Mouse (Mus musculus) kidney, embryonic 15.5 days (tissue): Measurements from ENCODE around the gene Atp5s. TPM values are rescaled to one million over a fixed set of nuclear protein-coding genes. Genes with fewer than 3 reads are reported as not detected.
A peak's percentile ranks its signal among the peaks of the same experiment; 100 is the strongest.

Experiments
- ATAC-seq: fragments of 200-750 bp; cut with Nextera tagmentation; replicated peaks from 2 replicates; pipeline ENCODE4 v1.8.0; 2017; ENCODE audit warnings: moderate TSS enrichment; ENCODE audit not compliant: low FRiP score
- H3K27ac ChIP-seq: fragments of 300-500 bp; sonication (generic); 2 replicates; pipeline ENCODE4 v1.5.1; 2015; ENCODE audit warnings: mild to moderate bottlenecking, inconsistent platforms
- H3K27me3 ChIP-seq: fragments of 300-500 bp; sonication (generic); 2 replicates; pipeline ENCODE4 v1.6.1; 2015; ENCODE audit warnings: inconsistent platforms
- H3K36me3 ChIP-seq: fragments of 300-500 bp; sonication (generic); 2 replicates; pipeline ENCODE4 v1.6.1; 2015; ENCODE audit warnings: inconsistent platforms
- H3K4me1 ChIP-seq: fragments of 300-500 bp; sonication (generic); 2 replicates; pipeline ENCODE4 v1.6.1; 2015; ENCODE audit warnings: inconsistent platforms
- H3K4me2 ChIP-seq: fragments of 300-500 bp; sonication (generic); 2 replicates; pipeline ENCODE4 v1.6.1; 2015; ENCODE audit warnings: moderate library complexity, mild to moderate bottlenecking, inconsistent platforms
- H3K4me3 ChIP-seq: fragments of 300-500 bp; sonication (generic); replicated peaks from 2 replicates; pipeline ENCODE4 v1.5.1; 2015; ENCODE audit warnings: mild to moderate bottlenecking, inconsistent platforms
- H3K9ac ChIP-seq: fragments of 300-500 bp; sonication (generic); 2 replicates; pipeline ENCODE4 v1.6.1; 2015; ENCODE audit warnings: mild to moderate bottlenecking, inconsistent platforms
- H3K9me3 ChIP-seq: fragments of 300-500 bp; sonication (generic); replicated peaks from 2 replicates; pipeline ENCODE4 v1.6.1; 2016; ENCODE audit warnings: inconsistent platforms
- WGBS: fragments of 180-500 bp; shearing (Covaris S2); methylation state at CpG from one replicate; pipeline ENCODE4 v1.1.7; 2015; ENCODE audit warnings: mixed read lengths; 5-methylcytosine and 5-hydroxymethylcytosine counted together
- polyA plus RNA-seq: library from polyadenylated mRNA; unstranded; fragments of >200 nt; fragmentation: Nextera tagmentation; extraction: Ambion mirVana; gene quantifications from 2 replicates; pipeline ENCODE4 v1.2.1, GENCODE M21; 2015

Atp5s gene
- polyA plus RNA-seq: 30.7 and 31.0 TPM in 2 replicates

DNA sequence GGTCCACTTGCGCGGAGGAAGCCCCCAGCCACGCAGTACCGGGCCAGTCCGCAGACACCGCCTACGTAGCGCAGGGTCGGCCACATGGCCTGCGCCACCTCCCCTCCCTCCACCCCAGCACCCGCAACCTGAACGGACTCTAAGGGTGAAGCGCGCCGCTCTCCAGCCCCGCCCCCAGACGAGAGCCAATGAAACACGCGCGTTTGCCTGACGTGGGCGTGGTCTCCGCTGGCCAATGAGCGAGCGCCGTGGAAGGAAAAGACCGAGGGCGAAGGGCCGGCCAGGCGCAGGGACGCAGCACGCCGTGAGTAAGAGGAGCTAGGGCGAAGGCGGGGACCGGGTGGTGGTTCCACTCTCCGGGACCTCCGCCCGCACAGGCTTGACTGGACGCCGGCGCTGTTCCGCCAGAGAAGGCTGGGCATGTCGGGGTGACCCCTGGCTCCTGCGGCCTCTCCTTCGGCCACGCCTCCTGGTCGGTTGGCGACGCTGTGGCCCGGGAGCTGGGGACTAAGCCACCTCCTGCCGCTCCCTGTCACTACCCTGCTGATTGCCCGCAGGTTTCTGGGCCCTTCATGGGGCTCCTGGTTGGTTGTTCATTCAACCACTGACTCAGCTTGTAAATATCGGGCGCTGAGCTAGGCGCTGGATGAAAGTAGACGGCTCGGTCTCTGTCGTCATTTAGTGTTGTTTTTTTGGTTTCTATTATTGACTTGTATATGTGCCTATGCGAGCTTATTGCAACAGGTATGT lies at the start of gene Atp5s, which contains the start of gene L2hgdh:
TSS of gene Atp5s (plus strand) at position 240 of the 750 bp plus-strand sequence.
TSS of gene L2hgdh (minus strand) at position 163 of the 750 bp plus-strand sequence.
- peak within 1 kb of the TSS; percentile 63 for H3K9ac ChIP-seq
- WGBS: under 1% methylated on average over 60 of the region's 60 CpGs

DNA sequence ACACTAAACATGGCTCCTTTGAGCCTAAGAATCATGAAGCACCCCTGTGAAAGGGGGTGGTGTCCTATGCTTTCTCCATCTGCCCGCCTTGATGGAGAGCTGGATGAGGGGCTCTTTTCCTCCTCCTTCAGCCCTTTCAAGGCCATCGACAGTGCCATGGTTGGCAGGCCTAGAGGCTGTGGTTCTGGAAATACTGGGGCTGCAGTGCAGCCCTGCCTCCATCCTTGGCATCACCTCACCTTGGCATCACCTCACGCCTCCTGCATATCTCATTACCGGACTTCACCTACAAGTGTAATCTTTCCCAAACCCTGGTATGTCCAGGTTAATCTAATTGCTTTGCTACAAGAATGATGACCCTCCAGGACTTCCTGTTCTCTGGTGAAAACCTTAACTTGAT lies 48.6 kb upstream of the Atp5s start:
- H3K9me3 ChIP-seq: no peaks in the 10 kb centered on the region
- 88% methylated on average over 4 of the region's 4 CpGs for WGBS
- no peak overlapping the region for H3K4me3 ChIP-seq
- H3K36me3 ChIP-seq: peaks cover 3% of the 10 kb centered on the region; the same call in 1 of the 2 replicates
- no peak for ATAC-seq
- no peak overlapping the region for H3K4me2 ChIP-seq
- no peaks in the 10 kb centered on the region for H3K27me3 ChIP-seq
- no peak overlapping the region for H3K27ac ChIP-seq
- peaks cover 23% of the 10 kb centered on the region for H3K4me1 ChIP-seq
- H3K9ac ChIP-seq: no peak overlapping the region

More for the DNA sequence above, at the start of gene Atp5s, which contains the start of gene L2hgdh:
- no peaks in the 10 kb centered on the region for H3K9me3 ChIP-seq
- peaks cover 15% of the 10 kb centered on the region for H3K36me3 ChIP-seq
- H3K27me3 ChIP-seq: no peaks in the 10 kb centered on the region
- H3K4me1 ChIP-seq: peaks cover 18% of the 10 kb centered on the region
- peak; percentile 97 for ATAC-seq
- H3K4me2 ChIP-seq: peak within 1 kb of the TSS; percentile 88
- peak within 1 kb of the TSS; percentile 97 for H3K27ac ChIP-seq
- H3K4me3 ChIP-seq: peak within 1 kb of the TSS; percentile 88

DNA sequence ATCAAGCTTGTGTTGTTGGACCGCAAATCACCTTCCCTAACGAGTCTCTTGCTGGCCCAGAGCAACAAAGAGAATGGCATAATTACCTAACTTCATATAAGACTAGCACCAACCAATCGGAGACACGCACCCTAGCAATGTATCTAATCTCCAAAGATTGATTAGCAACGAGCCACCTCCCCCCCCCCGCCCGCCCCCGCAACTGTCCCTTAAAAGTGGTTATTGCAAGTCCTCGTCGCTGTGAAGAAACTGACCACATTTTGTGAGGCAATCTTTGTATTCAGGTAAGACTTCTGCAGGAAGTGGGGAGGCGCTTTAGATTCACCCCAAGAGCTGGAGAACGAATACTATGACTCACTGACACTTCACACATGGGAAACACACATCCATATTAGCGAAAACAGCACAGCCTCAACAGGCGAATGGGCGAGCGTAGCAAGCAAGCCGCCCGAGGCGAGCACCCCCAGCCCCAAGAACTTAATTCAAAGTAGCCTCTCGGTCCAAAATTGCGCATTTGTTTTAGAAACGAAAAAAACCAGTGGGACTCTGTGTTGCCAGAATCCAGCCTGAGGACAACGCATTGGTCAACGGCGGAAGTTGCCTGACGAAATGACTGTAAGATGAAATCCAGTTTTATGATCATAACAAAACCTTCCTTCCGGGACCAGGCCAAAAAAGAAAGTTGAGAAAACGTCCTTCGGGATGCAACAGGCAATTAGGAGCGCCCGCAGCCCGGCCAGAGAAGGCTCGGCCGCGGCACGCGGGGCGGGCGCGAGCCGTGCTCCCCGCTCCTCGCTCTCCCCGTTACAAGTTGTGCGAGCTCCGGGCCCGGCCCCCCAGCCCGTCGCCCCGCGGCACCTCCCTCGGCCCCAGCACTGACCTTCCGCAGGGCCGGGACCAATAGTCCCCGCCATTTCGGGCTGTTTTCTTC lies 43.9 kb upstream of the Atp5s start:
- Histone ChIP-seq H3K4me3 (peak overlapping the region; percentile 82), H3K36me3 (no peaks in the 10 kb centered on the region), H3K9me3 (no peaks in the 10 kb centered on the region), H3K9ac (peak overlapping the region; percentile 89), H3K4me1 (peaks cover 15% of the 10 kb centered on the region), H3K27me3 (no peaks in the 10 kb centered on the region), H3K4me2 (peak overlapping the region; percentile 75), H3K27ac (peak overlapping the region; percentile 91)
- ATAC-seq: peak; percentile 63
- under 1% methylated on average over 56 of the region's 56 CpGs for WGBS

DNA sequence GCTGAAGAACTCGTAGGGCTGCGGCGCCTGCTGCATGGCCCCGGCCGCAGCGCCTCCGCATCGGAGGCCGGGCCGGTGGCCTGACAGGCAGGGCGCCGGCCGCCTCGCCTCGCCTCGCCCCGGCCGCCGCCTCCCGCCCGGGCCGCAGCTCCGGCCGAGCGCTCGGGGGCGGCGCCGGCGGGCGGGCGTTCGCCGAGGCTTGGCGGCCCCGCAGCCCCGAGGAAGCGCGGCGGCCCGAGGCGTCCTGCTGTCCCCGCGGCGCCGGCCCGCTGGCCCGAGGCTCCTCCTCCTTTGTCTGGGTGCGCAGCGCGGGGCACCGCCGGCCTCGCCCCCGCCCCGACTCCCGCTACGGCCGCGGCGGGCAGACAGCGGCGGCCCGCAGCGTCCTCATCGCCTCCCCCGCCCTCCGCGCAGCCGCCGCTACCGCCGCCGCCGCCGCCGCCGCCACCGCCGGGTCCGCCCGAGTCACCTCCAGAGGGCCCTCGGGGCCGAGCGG lies 43.1 kb upstream of the Atp5s start, which contains the start of gene Sos2:
TSS of gene Sos2 (minus strand) at position 287 of the 496 bp plus-strand sequence.
- Histone ChIP-seq H3K27ac (peak within 1 kb of the TSS; percentile 91), H3K4me2 (peak within 1 kb of the TSS; percentile 75), H3K27me3 (no peaks in the 10 kb centered on the region), H3K4me1 (peaks cover 15% of the 10 kb centered on the region), H3K9ac (peak within 1 kb of the TSS; percentile 89), H3K4me3 (peak within 1 kb of the TSS; percentile 82), H3K9me3 (no peaks in the 10 kb centered on the region), H3K36me3 (no peaks in the 10 kb centered on the region)
- peak; percentile 87 for ATAC-seq
- under 1% methylated on average over 46 of the region's 85 CpGs for WGBS

DNA sequence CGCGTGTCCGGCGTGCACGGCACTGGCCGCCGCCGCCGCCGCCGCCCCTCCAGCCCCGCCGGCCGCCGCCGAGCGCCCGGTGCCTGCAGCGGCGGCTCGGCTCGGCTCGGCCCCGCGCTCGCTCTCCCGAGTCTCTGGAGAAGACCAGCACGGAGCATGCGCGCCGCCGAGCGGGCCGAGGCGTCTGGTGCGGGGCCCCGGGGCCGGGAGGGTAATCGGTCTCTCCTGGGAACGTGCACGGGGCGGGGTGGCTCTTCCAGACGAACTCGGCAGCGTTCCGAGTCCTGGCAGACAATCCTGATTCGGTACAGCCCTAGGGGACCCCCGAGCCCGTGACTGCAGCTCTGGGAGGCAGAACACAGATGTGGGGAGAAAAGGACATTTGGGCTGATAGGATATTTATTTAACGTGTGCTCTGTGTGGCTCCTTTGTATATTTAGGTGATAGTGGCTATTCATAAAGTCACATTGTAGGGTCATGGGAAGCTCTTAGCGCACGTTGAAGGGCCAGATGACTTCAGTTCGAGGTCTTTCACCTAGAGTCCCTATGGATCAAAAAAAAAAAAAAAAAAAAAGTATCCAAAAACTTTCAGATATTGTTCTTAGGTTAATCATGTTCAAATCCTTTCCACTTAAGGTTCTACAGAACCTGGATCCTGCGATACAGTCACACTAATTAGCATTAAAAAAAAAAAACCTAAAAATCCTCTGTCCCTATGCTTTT lies 42.5 kb upstream of the Atp5s start:
- Histone ChIP-seq H3K9me3 (no peaks in the 10 kb centered on the region), H3K27me3 (no peaks in the 10 kb centered on the region), H3K4me3 (peak overlapping the region; percentile 82), H3K27ac (peak overlapping the region; percentile 91), H3K9ac (peak overlapping the region; percentile 89), H3K4me2 (peak overlapping the region; percentile 75), H3K4me1 (peaks cover 15% of the 10 kb centered on the region), H3K36me3 (no peaks in the 10 kb centered on the region)
- WGBS: 1% methylated on average over 48 of the region's 54 CpGs
- ATAC-seq: peak; percentile 92

DNA sequence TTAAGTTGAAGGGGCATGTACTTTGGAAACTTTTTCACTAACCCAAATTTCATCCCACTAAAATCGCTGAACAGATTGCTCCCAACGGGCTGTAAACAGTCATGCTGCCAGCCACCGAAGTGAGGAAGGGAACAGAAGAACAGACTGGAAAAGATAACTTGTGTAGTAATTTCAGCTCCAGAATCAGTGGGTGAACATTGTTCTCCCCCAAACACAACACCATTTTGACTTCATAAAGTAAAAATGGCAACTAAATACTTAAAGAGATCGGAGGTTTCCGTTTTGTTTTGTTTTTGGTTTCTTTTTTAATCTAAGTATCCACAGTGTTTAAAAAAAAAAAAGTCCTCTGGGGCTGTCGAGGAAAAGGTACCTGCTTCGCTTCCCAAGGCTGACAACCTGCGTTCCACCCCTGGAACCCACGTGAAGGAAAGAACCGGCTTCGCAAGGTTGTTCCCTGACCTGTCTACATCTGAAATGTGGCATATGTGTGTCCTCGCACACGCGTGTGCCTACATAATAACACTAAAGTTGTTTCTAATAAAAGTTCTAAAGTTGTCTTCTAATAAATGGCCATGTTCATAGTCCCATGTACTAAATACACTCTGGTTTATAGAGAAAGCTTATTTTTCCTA lies 41.8 kb upstream of the Atp5s start:
- ATAC-seq: no peak
- Histone ChIP-seq H3K27ac (0 out of 2 replicates have a peak overlapping the region, but pooled peaks have one; percentile 16), H3K9me3 (no peaks in the 10 kb centered on the region), H3K27me3 (no peaks in the 10 kb centered on the region), H3K9ac (no peak overlapping the region), H3K4me2 (peak overlapping the region; percentile 75), H3K4me1 (peaks cover 15% of the 10 kb centered on the region), H3K4me3 (peak overlapping the region; percentile 82), H3K36me3 (no peaks in the 10 kb centered on the region)
- 48% methylated on average over 14 of the region's 14 CpGs for WGBS

DNA sequence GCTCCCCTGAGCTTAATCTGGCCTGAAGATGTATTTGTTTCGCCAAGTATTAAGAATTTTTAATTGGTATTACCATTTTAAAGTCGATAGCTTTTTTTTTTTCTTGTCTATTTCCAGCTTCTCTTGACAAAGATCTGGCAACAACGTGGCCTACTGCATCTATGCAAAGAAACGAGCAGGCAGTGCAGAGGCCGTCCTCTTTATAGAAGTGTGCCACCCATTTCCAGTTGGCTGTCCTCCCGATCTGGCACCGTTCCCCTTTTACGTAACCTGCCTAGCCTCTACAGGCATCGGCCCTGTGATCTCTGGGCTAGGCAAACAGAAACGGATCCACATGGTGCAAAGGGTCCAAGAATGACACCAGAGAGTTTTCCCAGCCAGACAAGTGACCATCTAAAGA lies 41.2 kb upstream of the Atp5s start:
- Histone ChIP-seq H3K4me1 (peaks cover 15% of the 10 kb centered on the region), H3K27ac (no peak overlapping the region), H3K36me3 (no peaks in the 10 kb centered on the region), H3K27me3 (no peaks in the 10 kb centered on the region), H3K4me2 (no peak overlapping the region), H3K9me3 (no peaks in the 10 kb centered on the region), H3K4me3 (no peak overlapping the region), H3K9ac (no peak overlapping the region)
- 44% methylated on average over 10 of the region's 10 CpGs for WGBS
- no peak for ATAC-seq

DNA sequence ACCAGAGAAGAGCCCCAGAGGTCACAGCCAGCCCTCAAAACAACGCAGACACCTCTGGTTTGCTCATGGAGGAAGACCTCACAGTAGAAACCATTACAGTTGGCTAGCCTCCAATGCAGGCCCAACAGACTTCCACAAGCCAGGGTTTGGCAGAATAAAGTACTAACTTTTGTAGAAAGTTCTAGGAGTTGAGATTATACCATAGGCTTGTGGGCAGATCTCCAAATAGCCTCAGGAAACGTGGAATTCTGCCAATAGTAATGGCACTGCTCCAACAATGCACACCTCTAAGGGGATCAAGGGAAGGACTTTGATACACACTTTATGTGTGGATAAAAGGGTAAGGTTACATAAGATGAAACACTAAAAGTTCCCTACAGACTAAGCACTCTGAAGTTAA lies 36.4 kb upstream of the Atp5s start:
- Histone ChIP-seq H3K4me1 (0 out of 2 replicates have a peak, but pooled peaks cover 3% of the 10 kb centered on the region), H3K9me3 (no peaks in the 10 kb centered on the region), H3K4me3 (no peak overlapping the region), H3K4me2 (no peak overlapping the region), H3K9ac (no peak overlapping the region), H3K27ac (no peak overlapping the region), H3K27me3 (no peaks in the 10 kb centered on the region), H3K36me3 (no peaks in the 10 kb centered on the region)
- ATAC-seq: no peak
- WGBS: 47% methylated on average over 2 of the region's 2 CpGs

DNA sequence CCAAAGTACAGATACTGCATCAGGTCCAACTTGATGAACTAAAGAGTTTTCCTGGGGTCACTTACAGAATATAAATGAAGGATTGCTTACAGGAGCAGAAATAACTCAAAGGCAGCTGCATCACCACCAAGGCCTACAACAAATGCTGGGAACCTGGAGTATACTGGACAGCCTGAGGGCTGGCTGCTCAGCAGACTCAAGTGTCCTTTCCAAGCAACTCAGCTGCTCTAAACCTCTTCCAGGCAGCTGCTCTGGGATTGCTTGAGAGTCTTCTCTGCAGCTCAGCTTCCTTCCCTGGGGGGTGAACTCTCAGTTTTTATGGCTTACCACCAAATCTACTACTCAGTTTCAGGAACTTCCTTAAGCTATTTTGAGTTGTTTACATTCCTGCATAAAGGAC lies 35.7 kb upstream of the Atp5s start:
- H3K4me3 ChIP-seq: no peak overlapping the region
- no peak overlapping the region for H3K27ac ChIP-seq
- no peak for ATAC-seq
- no peaks in the 10 kb centered on the region for H3K27me3 ChIP-seq
- peaks cover 3% of the 10 kb centered on the region; the same call in 1 of the 2 replicates for H3K36me3 ChIP-seq
- H3K4me1 ChIP-seq: no peaks in the 10 kb centered on the region
- H3K9me3 ChIP-seq: no peaks in the 10 kb centered on the region
- H3K4me2 ChIP-seq: no peak overlapping the region
- H3K9ac ChIP-seq: no peak overlapping the region

DNA sequence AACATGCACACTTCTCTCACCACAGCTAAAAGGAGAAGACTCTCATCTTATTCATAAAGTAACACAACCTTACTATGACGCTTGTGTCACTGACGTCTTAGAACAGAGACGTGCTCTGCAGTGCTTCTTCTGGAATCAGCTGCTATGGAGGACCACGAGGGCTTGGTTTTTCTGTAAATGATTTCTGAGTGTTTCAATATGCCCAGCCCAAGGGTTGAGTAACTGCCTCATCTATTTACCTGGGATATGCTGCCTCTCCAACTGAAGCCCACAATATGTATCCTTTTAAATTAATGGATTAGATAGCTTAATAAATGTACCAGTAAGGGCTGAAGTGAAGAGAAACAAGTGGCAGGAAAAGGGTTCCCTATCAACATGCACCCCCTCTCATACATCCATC lies 34.0 kb upstream of the Atp5s start:
- no peak overlapping the region for H3K4me3 ChIP-seq
- WGBS: 90% methylated on average over 4 of the region's 4 CpGs
- H3K4me2 ChIP-seq: no peak overlapping the region
- no peak for ATAC-seq
- no peaks in the 10 kb centered on the region for H3K27me3 ChIP-seq
- no peak overlapping the region for H3K27ac ChIP-seq
- H3K36me3 ChIP-seq: peaks cover 3% of the 10 kb centered on the region
- no peaks in the 10 kb centered on the region for H3K4me1 ChIP-seq
- no peaks in the 10 kb centered on the region for H3K9me3 ChIP-seq
- H3K9ac ChIP-seq: no peak overlapping the region

DNA sequence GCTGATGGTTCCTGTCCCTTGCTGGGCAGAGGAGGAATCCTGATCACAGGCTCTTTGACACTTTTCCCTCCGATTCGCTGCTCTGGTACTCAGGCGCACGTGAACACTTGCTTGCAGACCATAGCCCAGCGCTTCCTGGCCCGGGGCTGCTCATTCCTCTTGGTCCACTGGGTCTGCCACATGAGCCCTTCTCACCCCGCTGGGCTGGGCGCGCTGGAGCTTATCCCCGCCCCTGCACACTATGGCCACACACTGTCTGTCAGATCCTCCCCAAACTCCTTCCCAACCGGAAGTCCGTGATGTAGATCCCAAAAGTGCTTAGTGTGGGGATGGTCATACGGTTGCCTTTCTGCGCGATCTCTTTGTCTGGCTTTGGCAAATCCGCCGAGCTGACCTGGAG lies 31.3 kb upstream of the Atp5s start:
- WGBS: 77% methylated on average over 17 of the region's 17 CpGs
- peak; percentile 76 for ATAC-seq
- H3K4me2 ChIP-seq: no peak overlapping the region
- no peak overlapping the region for H3K9ac ChIP-seq
- H3K36me3 ChIP-seq: peaks cover 6% of the 10 kb centered on the region
- H3K9me3 ChIP-seq: no peaks in the 10 kb centered on the region
- no peak overlapping the region for H3K4me3 ChIP-seq
- peak overlapping the region; percentile 4; the same call in 1 of the 2 replicates for H3K27ac ChIP-seq
- no peaks in the 10 kb centered on the region for H3K27me3 ChIP-seq
- H3K4me1 ChIP-seq: no peaks in the 10 kb centered on the region
